Mouse (Mus musculus) neural tube, postnatal 0 days (tissue): ENCODE measurements around the gene H2-M10.2. TPM values are rescaled to one million over a fixed set of nuclear protein-coding genes. Genes with fewer than 3 reads are reported as not detected.

Source experiments
- polyA plus RNA-seq: library from polyadenylated mRNA; unstranded; fragments of >200 nt; fragmentation: Nextera tagmentation; extraction: Ambion mirVana; gene quantifications from 2 replicates; pipeline ENCODE4 v1.2.1, GENCODE M21; 2015

H2-M10.2 gene
- polyA plus RNA-seq = 0.20 TPM in 1 of 2 replicates, not detected in the other

GRCm38 (mm10) chr17:36286390-36286789 is at the start of gene H2-M10.2:
Gene H2-M10.2 (minus strand): TSS chr17:36286490.

GRCm38 (mm10) chr17:36326055-36326454 is 39.8 kb upstream of the H2-M10.2 start, which contains the start of gene H2-M10.1:
Gene H2-M10.1 (minus strand): TSS chr17:36326155.

GRCm38 (mm10) chr17:36271586-36272256 is 14.6 kb downstream of the H2-M10.2 start, which contains the start of gene Trim39:
Gene Trim39 (minus strand): TSS chr17:36272247.

GRCm38 (mm10) chr17:36257969-36258368 is 28.3 kb downstream of the H2-M10.2 start, which contains the start of gene Rpp21:
Gene Rpp21 (minus strand): TSS chr17:36258069.

Other genes starting within 250 kb of the H2-M10.2 start
- gene H2-T22, start 243.7 kb downstream of the H2-M10.2 start, polyA plus RNA-seq = 10.3 and 10.9 TPM in 2 replicates
- gene Gm6034, start 243.5 kb downstream of the H2-M10.2 start, polyA plus RNA-seq = not detected in 2 replicates
- not detected in 2 replicates for gene Gm11127, start 228.1 kb downstream of the H2-M10.2 start, polyA plus RNA-seq
- gene Gm19684, start 164.8 kb downstream of the H2-M10.2 start, polyA plus RNA-seq = not detected in 2 replicates
- not detected in 2 replicates for gene Gm7030, start 157.1 kb downstream of the H2-M10.2 start, polyA plus RNA-seq
- not detected in 2 replicates for gene Gm8909, start 118.0 kb downstream of the H2-M10.2 start, polyA plus RNA-seq
- not detected in 2 replicates for gene H2-T3, start 96.2 kb downstream of the H2-M10.2 start, polyA plus RNA-seq
- 171 and 174 TPM in 2 replicates for gene Rpp21, start 28.4 kb downstream of the H2-M10.2 start, polyA plus RNA-seq
- 14.9 and 15.9 TPM in 2 replicates for gene Trim39, start 14.2 kb downstream of the H2-M10.2 start, polyA plus RNA-seq
- gene H2-M10.1, start 39.7 kb upstream of the H2-M10.2 start, polyA plus RNA-seq = not detected in 2 replicates
- gene H2-M10.3, start 81.9 kb upstream of the H2-M10.2 start, polyA plus RNA-seq = not detected in 2 replicates
- not detected in 2 replicates for gene H2-M10.4, start 175.8 kb upstream of the H2-M10.2 start, polyA plus RNA-seq